Mouse (Mus musculus) olfactory bulb, adult 2 months (tissue): ENCODE measurements at regions not wholly inside any gene's neighbourhood (a gene's known extent, or its start where the extent isn't known, plus 50 kb on each side); places are given as distances from the start of the nearest gene placed in this dataset.

Experiments
- H3K27ac ChIP-seq: fragments of 200-500 bp; 2 replicates; pipeline ENCODE4 v1.5.1; 2012; ENCODE audit warnings: low read depth, low read length; ENCODE audit not compliant: insufficient read depth
- H3K4me1 ChIP-seq: fragments of 200-500 bp; 2 replicates; pipeline ENCODE4 v1.6.1; 2012; ENCODE audit warnings: low read length; ENCODE audit not compliant: control insufficient read depth, insufficient read depth
- H3K4me3 ChIP-seq: fragments of 200-500 bp; 2 replicates; pipeline ENCODE4 v1.5.1; 2012; ENCODE audit warnings: mild to moderate bottlenecking, low read depth, low read length, moderate library complexity; ENCODE audit not compliant: insufficient read depth
- CTCF ChIP-seq: fragments of 200-500 bp; IDR thresholded peaks from 2 replicates; pipeline ENCODE4 v1.5.1; 2012; ENCODE audit warnings: low read depth, mild to moderate bottlenecking, low read length, moderate library complexity; ENCODE audit not compliant: insufficient read depth
- POLR2A ChIP-seq: fragments of 200-500 bp; IDR thresholded peaks from 2 replicates; pipeline ENCODE4 v1.6.1; 2012; ENCODE audit warnings: mild to moderate bottlenecking, low read depth, low read length, moderate library complexity; ENCODE audit not compliant: insufficient read depth
- WGBS: fragments of 180-500 bp; shearing (Covaris S2); methylation state at CpG from one replicate; pipeline ENCODE4 v1.1.7; 2018; 5-methylcytosine and 5-hydroxymethylcytosine counted together

GRCm38 (mm10) chr5:74879098-74880047 lies 165.2 kb downstream of the Chic2 start:
- H3K27ac ChIP-seq: no peak overlapping the region
- WGBS: 82% methylated on average over 13 of the region's 13 CpGs
- TF ChIP-seq POLR2A (no peak), CTCF (no peak)
- no peak overlapping the region for H3K4me3 ChIP-seq
- H3K4me1 ChIP-seq: peaks cover 7% of the 10 kb centered on the region; the same call in 1 of the 2 replicates

- peaks cover 7% of the 10 kb centered on the region; the same call in 1 of the 2 replicates for H3K4me1 ChIP-seq
- no peak for TF ChIP-seq CTCF
- no peak for TF ChIP-seq POLR2A
- 14% methylated on average over 5 of the region's 5 CpGs for WGBS
- H3K27ac ChIP-seq: no peak overlapping the region
- H3K4me3 ChIP-seq: no peak overlapping the region
Measured at GRCm38 (mm10) chr5:74877595-74877994, 167.0 kb downstream of the Chic2 start.

GRCm38 (mm10) chr5:74877185-74877584 lies 167.4 kb downstream of the Chic2 start:
- Histone ChIP-seq H3K4me3 (no peak overlapping the region), H3K27ac (no peak overlapping the region), H3K4me1 (peaks cover 7% of the 10 kb centered on the region; the same call in 1 of the 2 replicates)
- TF ChIP-seq CTCF (no peak), POLR2A (no peak)
- 52% methylated on average over 6 of the region's 6 CpGs for WGBS

- peaks cover 7% of the 10 kb centered on the region; the same call in 1 of the 2 replicates for H3K4me1 ChIP-seq
- H3K4me3 ChIP-seq: no peak overlapping the region
- 80% methylated on average over 6 of the region's 6 CpGs for WGBS
- TF ChIP-seq CTCF: no peak
- no peak for TF ChIP-seq POLR2A
- no peak overlapping the region for H3K27ac ChIP-seq
Measured at GRCm38 (mm10) chr5:74874691-74875090, 169.9 kb downstream of the Chic2 start.

- no peak overlapping the region for H3K27ac ChIP-seq
- WGBS: 80% methylated on average over 12 of the region's 12 CpGs
- TF ChIP-seq CTCF (no peak), POLR2A (no peak)
- no peaks in the 10 kb centered on the region for H3K4me1 ChIP-seq
- H3K4me3 ChIP-seq: no peak overlapping the region
Measured at GRCm38 (mm10) chr5:74870615-74871014, 167.9 kb upstream of the Lnx1 start.

GRCm38 (mm10) chr5:74867113-74867785 lies 164.5 kb upstream of the Lnx1 start:
- TF ChIP-seq CTCF (no peak), POLR2A (no peak)
- Histone ChIP-seq H3K4me1 (0 out of 2 replicates have a peak, but pooled peaks cover 3% of the 10 kb centered on the region), H3K4me3 (no peak overlapping the region), H3K27ac (no peak overlapping the region)
- WGBS: 93% methylated on average over 11 of the region's 11 CpGs

GRCm38 (mm10) chr5:74866697-74867096 lies 164.0 kb upstream of the Lnx1 start:
- Histone ChIP-seq H3K4me3 (no peak overlapping the region), H3K27ac (no peak overlapping the region), H3K4me1 (0 out of 2 replicates have a peak, but pooled peaks cover 3% of the 10 kb centered on the region)
- TF ChIP-seq CTCF: no peak
- no peak for TF ChIP-seq POLR2A
- 84% methylated on average over 7 of the region's 7 CpGs for WGBS

- no peak for TF ChIP-seq POLR2A
- no peak for TF ChIP-seq CTCF
- no peak overlapping the region for H3K4me3 ChIP-seq
- no peak overlapping the region for H3K27ac ChIP-seq
- WGBS: 97% methylated on average over 9 of the region's 9 CpGs
- H3K4me1 ChIP-seq: 0 out of 2 replicates have a peak, but pooled peaks cover 3% of the 10 kb centered on the region
Measured at GRCm38 (mm10) chr5:74865446-74865845, 162.7 kb upstream of the Lnx1 start.

GRCm38 (mm10) chr5:74864540-74865157 lies 161.9 kb upstream of the Lnx1 start:
- no peak overlapping the region for H3K4me3 ChIP-seq

More at GRCm38 (mm10) chr5:74864540-74865157, 161.9 kb upstream of the Lnx1 start:
- H3K27ac ChIP-seq: no peak overlapping the region
- TF ChIP-seq POLR2A (no peak), CTCF (no peak)
- WGBS: 76% methylated on average over 6 of the region's 6 CpGs
- H3K4me1 ChIP-seq: 0 out of 2 replicates have a peak, but pooled peaks cover 3% of the 10 kb centered on the region
